Mouse (Mus musculus) lung, adult 2 months (tissue): ENCODE measurements around the gene H2-Oa. TPM values are rescaled to one million over a fixed set of nuclear protein-coding genes. Genes with fewer than 3 reads are reported as not detected.

Experiments used
- DNase-seq: peaks from one replicate; pipeline ENCODE4 v3.0.0; 2022
- H3K4me1 ChIP-seq: fragments of 200-500 bp; 2 replicates; pipeline ENCODE4 v1.6.1; 2011; ENCODE audit warnings: low read length; ENCODE audit not compliant: control insufficient read depth, insufficient read depth
- H3K4me3 ChIP-seq: fragments of 200-500 bp; replicated peaks from 2 replicates; pipeline ENCODE3; 2011; ENCODE audit warnings: low read depth, mild to moderate bottlenecking, control low read depth, low read length; ENCODE audit errors: extremely low read depth
- CTCF ChIP-seq: fragments of 200-500 bp; IDR thresholded peaks from 2 replicates; pipeline ENCODE4 v1.5.1; 2011; ENCODE audit warnings: mild to moderate bottlenecking, low read length, control low read depth; ENCODE audit not compliant: insufficient read depth
- POLR2A ChIP-seq: fragments of 200-500 bp; IDR thresholded peaks from 2 replicates; pipeline ENCODE4 v1.6.1; 2011; ENCODE audit warnings: low read depth, mild to moderate bottlenecking, control low read depth, low read length, borderline replicate concordance; ENCODE audit errors: extremely low read depth
- WGBS: fragments of 180-500 bp; shearing (Covaris S2); methylation state at CpG from one replicate; pipeline ENCODE4 v1.1.7; 2018; 5-methylcytosine and 5-hydroxymethylcytosine counted together
- polyA plus RNA-seq: library from polyadenylated mRNA; depleted of rRNA; stranded (reverse); fragments of >200 nt; gene quantifications from 2 replicates; pipeline ENCODE4 v1.2.3, GENCODE M21; 2012

Gene H2-Oa
- polyA plus RNA-seq, 1 experiment = 19.8 TPM

GRCm38 (mm10) chr17:34119249-34120179 is 27.4 kb downstream of the H2-Oa start, which contains the start of gene H2-DMa:
Gene H2-DMa, plus strand, starts transcription at chr17:34119541.
- Histone ChIP-seq H3K4me3 (peak within 1 kb of the TSS; percentile 93), H3K4me1 (peaks cover 6% of the 10 kb centered on the region; the same call in 1 of the 2 replicates)
- TF ChIP-seq POLR2A (peak; percentile 99), CTCF (no peak)
- WGBS = under 1% methylated on average over 96 of the region's 96 CpGs
- DNase-seq = peak; percentile 98

- DNase-seq = peak; percentile 79
- peaks cover 6% of the 10 kb centered on the region; the same call in 1 of the 2 replicates for H3K4me1 ChIP-seq
- peak overlapping the region; percentile 93 for H3K4me3 ChIP-seq
- TF ChIP-seq POLR2A = peak; percentile 47
- TF ChIP-seq CTCF = no peak
- under 1% methylated on average over 33 of the region's 42 CpGs for WGBS
Measured at GRCm38 (mm10) chr17:34120180-34120723, 28.1 kb downstream of the H2-Oa start.

- Histone ChIP-seq H3K4me3 (peak overlapping the region; percentile 93), H3K4me1 (peaks cover 6% of the 10 kb centered on the region; the same call in 1 of the 2 replicates)
- no peak; the same call in 1 of the 2 replicates for TF ChIP-seq POLR2A
- no peak for TF ChIP-seq CTCF
- peak; percentile 85 for DNase-seq
- WGBS = under 1% methylated on average over 31 of the region's 31 CpGs
Measured at GRCm38 (mm10) chr17:34120814-34121171, 28.7 kb downstream of the H2-Oa start.

GRCm38 (mm10) chr17:34121172-34121878 is 29.2 kb downstream of the H2-Oa start:
- TF ChIP-seq CTCF (no peak), POLR2A (peak; percentile 78)
- DNase-seq = peak; percentile 83
- Histone ChIP-seq H3K4me1 (peaks cover 6% of the 10 kb centered on the region; the same call in 1 of the 2 replicates), H3K4me3 (peak overlapping the region; percentile 93)
- under 1% methylated on average over 35 of the region's 35 CpGs for WGBS

GRCm38 (mm10) chr17:34121879-34122187 is 29.7 kb downstream of the H2-Oa start:
- no peak for DNase-seq
- 5% methylated on average over 7 of the region's 10 CpGs for WGBS

GRCm38 (mm10) chr17:34122188-34122984 is 30.2 kb downstream of the H2-Oa start, which contains the start of gene Brd2:
Gene Brd2, minus strand, starts transcription at chr17:34122634.
- peak; percentile 99 for DNase-seq
- peak; percentile 56; the same call in 1 of the 2 replicates for TF ChIP-seq POLR2A
- no peak for TF ChIP-seq CTCF
- H3K4me3 ChIP-seq = peak within 1 kb of the TSS; percentile 93
- peaks cover 3% of the 10 kb centered on the region; the same call in 1 of the 2 replicates for H3K4me1 ChIP-seq
- WGBS = under 1% methylated on average over 72 of the region's 75 CpGs

More at GRCm38 (mm10) chr17:34121879-34122187, 29.7 kb downstream of the H2-Oa start:
- TF ChIP-seq CTCF (no peak), POLR2A (no peak)
- Histone ChIP-seq H3K4me1 (peaks cover 3% of the 10 kb centered on the region; the same call in 1 of the 2 replicates), H3K4me3 (peak overlapping the region; percentile 93)

GRCm38 (mm10) chr17:34123111-34123510 is 31.0 kb downstream of the H2-Oa start:
- TF ChIP-seq POLR2A (no peak), CTCF (no peak)
- under 1% methylated on average over 7 of the region's 7 CpGs for WGBS
- Histone ChIP-seq H3K4me1 (peaks cover 3% of the 10 kb centered on the region; the same call in 1 of the 2 replicates), H3K4me3 (peak overlapping the region; percentile 83)
- DNase-seq = no peak

GRCm38 (mm10) chr17:34123518-34123917 is 31.4 kb downstream of the H2-Oa start:
- peaks cover 3% of the 10 kb centered on the region; the same call in 1 of the 2 replicates for H3K4me1 ChIP-seq
- peak overlapping the region; percentile 47 for H3K4me3 ChIP-seq
- TF ChIP-seq CTCF = no peak
- TF ChIP-seq POLR2A = no peak
- 5% methylated on average over 2 of the region's 2 CpGs for WGBS
- peak; percentile 52 for DNase-seq

- TF ChIP-seq CTCF (no peak), POLR2A (no peak)
- no peak overlapping the region for H3K4me3 ChIP-seq
- 29% methylated on average over 6 of the region's 6 CpGs for WGBS
- peaks cover 3% of the 10 kb centered on the region; the same call in 1 of the 2 replicates for H3K4me1 ChIP-seq
- DNase-seq = no peak
Measured at GRCm38 (mm10) chr17:34124649-34125048, 32.5 kb downstream of the H2-Oa start.
